Mouse (Mus musculus) frontal cortex, postnatal 10 days (tissue): Measurements from ENCODE around the gene Pbx3.

Experiments
- DNase-seq, 2 experiments: peaks; one replicate each; pipeline ENCODE4 v3.0.0; 2022; ENCODE audit warnings: low spot score in 2 of 2, mixed read lengths in 1 of 2

Pbx3 gene

GRCm38 (mm10) chr2:34225470-34225869 is 147.5 kb downstream of the Pbx3 start:
- DNase-seq, result no peak

- no peak for DNase-seq
These were observed 151.5 kb downstream of the Pbx3 start for GRCm38 (mm10) chr2:34221477-34221876.

GRCm38 (mm10) chr2:34219150-34219549 is 153.8 kb downstream of the Pbx3 start:
- no peak for DNase-seq

- no peak for DNase-seq
These were observed 155.3 kb downstream of the Pbx3 start for GRCm38 (mm10) chr2:34217596-34217995.

GRCm38 (mm10) chr2:34215496-34215895 is 157.4 kb downstream of the Pbx3 start:
- no peak for DNase-seq

GRCm38 (mm10) chr2:34212418-34212817 is 160.5 kb downstream of the Pbx3 start:
- DNase-seq, result no peak

GRCm38 (mm10) chr2:34204797-34205196 is 168.1 kb downstream of the Pbx3 start:
- no peak for DNase-seq

GRCm38 (mm10) chr2:34204325-34204724 is 168.6 kb downstream of the Pbx3 start:
- no peak for DNase-seq

- DNase-seq, result no peak
These were observed 178.8 kb downstream of the Pbx3 start for GRCm38 (mm10) chr2:34193870-34194820.

GRCm38 (mm10) chr2:34193276-34193675 is 179.7 kb downstream of the Pbx3 start:
- no peak for DNase-seq

- no peak for DNase-seq
These were observed 185.6 kb downstream of the Pbx3 start for GRCm38 (mm10) chr2:34187366-34187765.

GRCm38 (mm10) chr2:34181600-34181999 is 191.3 kb downstream of the Pbx3 start:
- DNase-seq, result no peak

- DNase-seq, result no peak
These were observed 193.6 kb downstream of the Pbx3 start for GRCm38 (mm10) chr2:34179299-34179698.

GRCm38 (mm10) chr2:34178653-34179052 is 194.3 kb downstream of the Pbx3 start:
- DNase-seq, result no peak

- DNase-seq, result no peak
These were observed 202.5 kb downstream of the Pbx3 start for GRCm38 (mm10) chr2:34170424-34170823.

- no peak for DNase-seq
These were observed 203.3 kb downstream of the Pbx3 start for GRCm38 (mm10) chr2:34169626-34170025.

- no peak for DNase-seq
These were observed 204.8 kb downstream of the Pbx3 start for GRCm38 (mm10) chr2:34168191-34168590.

GRCm38 (mm10) chr2:34162484-34162883 is 210.5 kb downstream of the Pbx3 start:
- no peak for DNase-seq

GRCm38 (mm10) chr2:34157746-34158145 is 215.2 kb downstream of the Pbx3 start:
- no peak for DNase-seq

- DNase-seq, result no peak
These were observed 218.1 kb downstream of the Pbx3 start for GRCm38 (mm10) chr2:34154833-34155232.

- no peak for DNase-seq
These were observed 219.6 kb downstream of the Pbx3 start for GRCm38 (mm10) chr2:34153336-34153735.

- no peak for DNase-seq
These were observed 222.4 kb downstream of the Pbx3 start for GRCm38 (mm10) chr2:34150560-34150959.

GRCm38 (mm10) chr2:34148214-34148613 is 224.7 kb downstream of the Pbx3 start:
- no peak for DNase-seq
